Mouse (Mus musculus) kidney, adult 9 months (tissue): ENCODE measurements around the gene Chn1.
"Not testable (repeated sequence)": the region's sequence is repeated elsewhere in the genome, so short reads cannot be mapped to it uniquely, and the experiment has no call there.

ENCODE experiments used
- DNase-seq: peaks from one replicate; pipeline ENCODE4 v3.0.0; 2022

Gene Chn1

DNA sequence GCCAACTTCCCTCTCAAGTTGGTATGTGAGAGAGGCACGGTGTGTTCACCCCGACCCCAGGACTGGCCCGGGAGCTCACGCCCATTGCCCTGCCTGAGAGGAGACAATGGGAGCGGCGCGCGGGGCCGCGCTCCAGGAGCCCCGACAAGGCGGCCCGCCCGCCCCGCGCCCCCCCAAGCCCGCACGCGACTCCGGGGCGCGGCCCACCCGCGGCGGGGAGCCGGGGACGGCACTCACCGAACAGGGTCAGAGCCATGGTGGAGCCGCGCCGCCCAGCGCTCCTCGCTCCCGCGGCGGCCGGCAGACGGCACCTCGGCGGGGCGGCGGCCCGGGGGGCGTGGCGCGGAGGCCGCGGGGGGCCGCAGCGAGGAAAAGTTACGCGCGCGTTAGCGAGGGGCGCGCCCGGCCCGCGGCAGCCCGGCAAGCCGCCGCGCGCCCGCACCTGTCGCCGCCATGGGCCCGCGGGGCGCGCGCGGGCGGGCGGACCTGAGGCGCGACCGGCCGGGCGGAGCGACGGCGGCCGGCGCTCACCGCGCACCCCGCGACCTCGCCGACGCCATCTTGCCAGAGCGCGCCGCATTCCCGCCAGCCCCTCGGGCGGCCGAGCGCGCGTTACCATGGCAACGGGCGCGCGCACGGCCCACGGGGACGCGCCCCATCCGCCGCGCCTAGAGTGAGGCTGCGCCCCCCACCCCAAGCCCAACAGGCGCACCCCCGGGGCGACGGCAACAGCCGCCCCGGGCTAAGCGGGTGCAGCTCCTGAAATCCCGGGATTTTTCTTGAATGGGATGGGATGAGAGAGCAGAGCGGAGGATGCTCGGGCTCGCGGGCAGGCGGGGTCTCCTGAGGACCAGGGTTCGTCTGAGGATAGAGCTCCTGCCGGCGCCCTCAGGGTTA is at the start of gene Chn1:
Gene Chn1, minus strand, starts transcription at position 561 of the 897 bp plus-strand sequence.
- DNase-seq: peak; percentile 46

GRCm38 (mm10) chr2:73818742-73819141 is 43.6 kb upstream of the Chn1 start:
- no peak for DNase-seq

- DNase-seq: no peak
These were observed 32.5 kb upstream of the Chn1 start for GRCm38 (mm10) chr2:73807609-73808008.

- DNase-seq: not testable (repeated sequence)
These were observed 25.0 kb upstream of the Chn1 start for GRCm38 (mm10) chr2:73800127-73800526.

- no peak for DNase-seq
These were observed 23.6 kb upstream of the Chn1 start for GRCm38 (mm10) chr2:73798786-73799185.

- DNase-seq: no peak
These were observed 23.0 kb upstream of the Chn1 start for GRCm38 (mm10) chr2:73798136-73798535.

- no peak for DNase-seq
These were observed 16.9 kb upstream of the Chn1 start for GRCm38 (mm10) chr2:73791846-73792630.

DNA sequence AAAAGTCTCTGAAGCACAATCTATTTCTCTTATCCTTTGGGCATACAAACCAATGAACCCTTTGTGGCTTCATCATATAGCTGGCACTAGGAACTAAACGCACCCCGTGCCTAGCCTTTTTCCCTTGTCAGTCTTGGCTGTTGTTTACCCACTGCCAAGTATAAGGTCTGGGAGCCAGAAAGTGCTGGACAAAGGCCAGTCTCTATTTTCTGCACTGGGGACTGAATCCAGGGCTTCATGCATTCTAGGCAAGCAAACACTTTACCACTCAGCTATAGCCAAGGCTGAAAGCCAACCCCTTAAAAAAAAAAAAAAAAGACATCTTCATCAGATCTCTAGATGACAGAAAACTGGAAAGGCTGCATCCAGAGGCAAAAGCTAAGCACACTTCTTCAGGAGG is 15.2 kb upstream of the Chn1 start:
- no peak for DNase-seq

GRCm38 (mm10) chr2:73788395-73788794 is 13.2 kb upstream of the Chn1 start:
- no peak for DNase-seq

DNA sequence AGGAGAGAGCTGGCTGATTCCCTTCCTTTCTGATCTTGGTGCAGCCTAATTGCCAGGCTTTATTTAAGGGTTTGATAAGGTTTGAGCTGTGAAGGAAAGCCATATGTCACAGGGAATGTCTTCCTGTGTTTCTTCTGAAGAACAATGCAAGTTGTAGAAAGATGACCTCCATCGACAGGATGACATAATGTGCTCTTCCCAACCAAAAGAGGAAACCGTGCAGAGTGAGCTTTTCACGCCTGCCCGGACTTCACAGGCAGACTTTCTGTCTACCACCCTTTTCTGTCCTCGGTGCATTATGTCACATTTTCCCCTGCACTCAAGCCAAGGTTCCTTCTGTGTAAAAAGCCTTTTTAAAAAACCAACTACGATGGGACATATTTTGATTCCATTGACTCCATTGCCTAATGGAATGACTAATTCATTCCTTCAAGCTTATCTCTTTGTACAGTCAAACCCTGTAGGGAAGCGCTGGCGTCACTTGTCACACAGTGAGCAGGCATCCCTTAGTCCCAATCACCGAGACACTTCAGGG is 7.3 kb upstream of the Chn1 start:
- DNase-seq: no peak

GRCm38 (mm10) chr2:73780321-73781010 is 5.3 kb upstream of the Chn1 start:
- no peak for DNase-seq

- no peak for DNase-seq
These were observed 4.7 kb upstream of the Chn1 start for GRCm38 (mm10) chr2:73779796-73780195.

DNA sequence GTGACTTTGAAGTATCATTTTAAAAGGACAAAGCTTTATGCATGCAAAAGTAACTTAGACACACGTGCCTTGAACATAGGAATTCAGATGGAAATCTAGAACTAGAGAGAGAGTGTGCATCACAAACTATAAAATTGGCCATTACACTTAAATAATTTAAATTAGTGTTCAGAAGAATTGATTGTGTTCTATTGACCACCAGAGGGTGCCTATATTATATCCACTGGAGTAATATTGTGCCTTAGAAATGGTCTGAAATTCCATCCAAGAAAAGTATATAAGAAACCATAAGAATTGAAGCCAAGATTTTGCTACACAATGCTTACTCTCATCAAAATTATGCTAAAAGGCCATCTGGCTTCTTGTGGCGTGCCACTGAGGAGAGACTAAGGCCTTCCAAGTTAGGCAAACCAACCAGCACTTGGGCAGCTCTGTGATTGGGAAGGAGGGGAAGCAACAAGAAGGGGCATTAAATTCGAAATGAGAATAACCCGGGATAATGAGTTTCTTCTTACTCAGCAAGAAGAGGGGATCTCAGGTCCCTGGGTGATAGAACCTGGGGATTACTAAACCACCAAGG is 4.0 kb upstream of the Chn1 start:
- DNase-seq: no peak

- DNase-seq: no peak
These were observed 1.8 kb upstream of the Chn1 start for GRCm38 (mm10) chr2:73776936-73777335.

DNA sequence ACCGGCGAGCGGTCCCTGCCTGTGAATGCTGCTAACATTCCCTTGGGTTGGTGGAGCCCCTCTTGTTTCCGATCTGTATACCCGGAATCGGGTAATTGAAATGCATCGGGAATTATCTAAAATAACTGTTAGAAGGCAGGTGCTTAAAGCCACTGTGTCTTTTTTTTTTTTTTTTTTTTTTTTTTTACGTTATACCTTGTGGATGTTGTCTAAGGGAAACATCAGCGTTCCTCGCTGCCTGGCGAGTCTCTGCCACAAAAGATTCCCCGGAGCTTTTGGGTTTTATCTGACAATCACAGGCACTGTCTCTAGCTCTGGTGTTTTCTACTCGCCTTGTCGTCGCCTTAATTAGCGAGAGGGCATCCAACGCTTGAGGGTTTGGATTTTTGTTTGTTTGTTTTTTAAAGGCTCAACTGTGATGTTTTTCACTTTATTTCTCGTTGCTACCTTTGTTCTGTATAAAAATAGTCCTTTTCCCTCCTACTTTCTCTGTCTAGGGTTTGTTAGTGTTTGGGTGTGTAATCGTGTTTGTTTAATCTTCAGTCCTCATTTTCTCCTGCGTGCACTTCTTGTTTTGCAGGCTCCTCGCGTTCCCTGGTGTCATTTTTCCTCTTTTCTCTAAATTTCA is 651 bp upstream of the Chn1 start:
- no peak for DNase-seq

GRCm38 (mm10) chr2:73772945-73773344 is 2.2 kb downstream of the Chn1 start:
- DNase-seq: no peak

DNA sequence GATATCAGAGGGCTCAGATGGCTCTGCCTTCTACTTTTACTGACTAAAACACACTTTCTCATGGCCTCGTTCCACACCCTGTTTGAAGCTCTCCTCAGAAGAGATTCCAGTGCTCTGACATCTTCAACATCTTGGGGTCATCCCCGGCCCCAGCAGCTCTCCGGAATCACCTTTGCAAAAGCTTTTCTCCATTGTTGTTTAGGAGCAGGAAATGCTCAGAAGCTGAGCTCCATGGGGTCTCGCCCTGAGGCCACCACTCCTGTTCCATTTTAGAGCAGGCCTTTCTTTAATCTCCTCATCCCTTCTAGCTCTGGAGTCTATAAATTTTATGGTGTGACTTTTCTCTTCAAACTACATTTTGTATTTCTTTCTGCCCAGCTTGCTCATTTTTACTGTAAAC is 6.5 kb downstream of the Chn1 start:
- no peak for DNase-seq

- no peak for DNase-seq
These were observed 11.6 kb downstream of the Chn1 start for GRCm38 (mm10) chr2:73763541-73763940.

- no peak for DNase-seq
These were observed 15.2 kb downstream of the Chn1 start for GRCm38 (mm10) chr2:73759899-73760298.

GRCm38 (mm10) chr2:73759027-73759426 is 16.1 kb downstream of the Chn1 start:
- no peak for DNase-seq

DNA sequence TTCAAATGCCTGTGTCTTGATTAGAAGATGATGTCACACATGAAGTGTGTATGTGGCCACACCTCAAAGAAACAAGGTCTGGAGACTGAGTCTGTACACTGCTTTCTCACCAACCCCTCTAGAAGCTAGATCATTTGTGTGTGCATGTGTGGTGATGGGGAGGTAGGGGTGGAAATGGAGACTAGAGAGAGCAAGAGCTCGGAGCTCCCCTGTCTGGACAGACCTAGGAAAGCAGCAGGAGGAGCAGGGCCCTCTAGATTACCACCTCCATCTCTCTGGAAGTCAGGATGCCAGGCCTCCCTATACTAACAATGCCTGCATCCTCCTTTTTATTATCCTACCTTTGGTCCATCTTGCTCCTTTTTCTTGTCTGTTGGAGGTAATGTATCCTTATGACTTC is 27.8 kb downstream of the Chn1 start:
- DNase-seq: no peak

- peak; percentile 24 for DNase-seq
These were observed 28.8 kb downstream of the Chn1 start for GRCm38 (mm10) chr2:73746375-73746770.
